Mouse (Mus musculus) testis, adult 2 months (tissue): Measurements from ENCODE around the gene Crip1.

ENCODE experiments used
- CTCF ChIP-seq: fragments of 200-500 bp; IDR thresholded peaks from 2 replicates; pipeline ENCODE4 v1.5.1; 2012; ENCODE audit warnings: low read depth, mild to moderate bottlenecking, inconsistent platforms, low read length, moderate library complexity; ENCODE audit not compliant: control insufficient read depth, insufficient read depth, insufficient replicate concordance
- POLR2A ChIP-seq: fragments of 200-500 bp; IDR thresholded peaks from 2 replicates; pipeline ENCODE4 v1.6.1; 2012; ENCODE audit warnings: low read depth, mild to moderate bottlenecking, inconsistent platforms, low read length, moderate library complexity; ENCODE audit not compliant: control insufficient read depth

DNA sequence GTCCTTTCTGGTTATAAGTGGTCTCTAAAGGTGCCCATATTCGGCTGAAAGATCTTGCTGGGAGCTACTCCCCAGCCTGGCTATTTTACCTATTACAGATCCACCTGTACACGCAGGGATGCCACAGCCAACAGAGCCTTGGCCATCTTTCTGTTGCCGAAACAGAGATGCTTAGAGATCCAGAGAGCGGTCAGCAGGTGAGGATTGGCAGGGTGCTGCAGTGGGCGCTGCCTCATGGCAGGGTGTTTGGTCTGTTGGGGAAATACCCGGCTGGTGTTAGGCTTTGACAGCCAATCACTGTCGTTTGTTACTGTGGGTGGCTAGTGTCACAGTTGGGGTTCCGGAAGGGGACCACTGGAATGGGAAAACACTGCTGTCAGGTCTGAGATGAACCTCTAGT is 11.9 kb downstream of the Crip1 start:
- no peak for TF ChIP-seq CTCF
- TF ChIP-seq POLR2A: no peak
